Mouse (Mus musculus) heart, adult 2 months (tissue): Measurements from ENCODE around the gene Clca2.

Experiments
- CTCF ChIP-seq: fragments of 200-600 bp; IDR thresholded peaks from 2 replicates; pipeline ENCODE4 v1.8.1; 2022; ENCODE audit warnings: antibody characterized with exemption, mild to moderate bottlenecking, moderate library complexity
- EP300 ChIP-seq: fragments of 200-500 bp; IDR thresholded peaks from 2 replicates; pipeline ENCODE4 v1.6.1; 2011; ENCODE audit warnings: low read depth, low read length, control low read depth; ENCODE audit not compliant: insufficient read depth
- POLR2A ChIP-seq: fragments of 200-500 bp; IDR thresholded peaks from 2 replicates; pipeline ENCODE4 v1.6.1; 2011; ENCODE audit warnings: mild to moderate bottlenecking, low read depth, low read length, control low read depth; ENCODE audit not compliant: insufficient read depth

- TF ChIP-seq CTCF (no peak), POLR2A (no peak), EP300 (no peak)
Measured at GRCm38 (mm10) chr3:145078405-145078804, 20.8 kb downstream of the Clca2 start.
